Mouse (Mus musculus): ENCODE results near the gene Rapgef6.

Gene Rapgef6

GRCm38 (mm10) chr11:54735114-54735513 is 212.5 kb downstream of the Rapgef6 start:
- DNase-seq (ENCODE audit: low read depth, low spot score), result no peak

GRCm38 (mm10) chr11:54736903-54737302 is 214.3 kb downstream of the Rapgef6 start:
- no peak for DNase-seq (ENCODE audit: low read depth, low spot score)

GRCm38 (mm10) chr11:54739012-54739750 is 216.5 kb downstream of the Rapgef6 start:
- no peak for DNase-seq (ENCODE audit: low read depth, low spot score)

- no peak for DNase-seq (ENCODE audit: low read depth, low spot score)
These were observed 218.7 kb downstream of the Rapgef6 start for GRCm38 (mm10) chr11:54741330-54741729.

- peak; percentile 19 for DNase-seq (ENCODE audit: low read depth, low spot score)
These were observed 221.6 kb downstream of the Rapgef6 start for GRCm38 (mm10) chr11:54744231-54744630.
